Comparison of ENCODE assay signal across 8 mouse cellular contexts in the genomic region with DNA sequence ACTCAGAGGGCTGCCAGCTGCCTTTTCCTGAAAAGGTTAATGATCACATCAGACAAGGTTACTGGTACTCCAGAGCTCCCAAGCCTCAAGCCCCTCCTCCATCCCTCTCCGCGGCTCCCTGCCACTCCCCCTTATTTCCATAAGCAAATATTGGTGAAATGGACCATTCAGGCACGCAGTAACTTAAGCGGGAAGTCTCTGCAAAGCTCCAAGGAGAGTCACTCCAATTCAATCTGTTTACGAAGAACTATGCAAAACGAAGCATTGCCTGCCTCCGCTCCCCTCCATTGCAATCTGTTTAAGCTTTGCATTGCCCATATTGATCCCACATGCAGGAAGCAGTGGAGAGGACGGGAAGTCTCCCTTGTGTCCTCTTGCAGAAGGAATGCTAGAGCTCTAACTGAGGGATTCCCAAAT. TPM values are rescaled to one million over a fixed set of nuclear protein-coding genes. Genes with fewer than 3 reads are reported as not detected.
DNase-seq lines count a peak whose midpoint lies in the region; ATAC-seq lines count a peak whose summit lies in the region.

Gene Apela, minus strand, starts transcription at position 220 of the 417 bp plus-strand sequence.

- DNase-seq in right cerebral cortex, postnatal 25 days, result peak; percentile 7
- DNase-seq in right cerebral cortex, postnatal 14 days, result no peak
- DNase-seq in lung, adult 18-20 months, result peak; percentile 43 to 61
- no peak for DNase-seq in spleen, postnatal 36 days (ENCODE audit: low spot score in 2 of 2)
- no peak for DNase-seq in spleen, adult 12 weeks (ENCODE audit: low spot score)

- H3K4me3 ChIP-seq in forebrain, embryonic 16.5 days (replicated peaks; ENCODE audit: low read length), result peak within 1 kb of the TSS; percentile 26
- H3K4me3 ChIP-seq in kidney, embryonic 15.5 days (replicated peaks), result peak within 1 kb of the TSS; percentile 38
- peak within 1 kb of the TSS; percentile 16 for H3K4me3 ChIP-seq in stomach, embryonic 14.5 days (ENCODE audit: low read depth, low read length)

- peak within 1 kb of the TSS; percentile 57 for H3K4me2 ChIP-seq in forebrain, embryonic 16.5 days (ENCODE audit: low read length)
- peak within 1 kb of the TSS; percentile 65 for H3K4me2 ChIP-seq in kidney, embryonic 15.5 days
- H3K4me2 ChIP-seq in stomach, embryonic 14.5 days (replicated peaks; ENCODE audit: low read depth, low read length), result peak within 1 kb of the TSS; percentile 47

- peak; percentile 84 for ATAC-seq in forebrain, embryonic 16.5 days
- peak; percentile 93 for ATAC-seq in kidney, embryonic 15.5 days (replicated peaks; ENCODE audit: low FRiP score)
- ATAC-seq in stomach, embryonic 14.5 days (ENCODE audit: insufficient number of reproducible peaks, insufficient read depth, low FRiP score, low read depth), result peak; percentile 87

- no peaks in the 10 kb centered on the region for H3K27me3 ChIP-seq in forebrain, embryonic 16.5 days (replicated peaks; ENCODE audit: control insufficient read depth, insufficient read depth, low read length)
- no peaks in the 10 kb centered on the region for H3K27me3 ChIP-seq in kidney, embryonic 15.5 days
- H3K27me3 ChIP-seq in stomach, embryonic 14.5 days (ENCODE audit: control insufficient read depth, insufficient read depth, low read length), result no peaks in the 10 kb centered on the region

- WGBS in forebrain, embryonic 16.5 days, result 2% methylated on average over 8 of the region's 8 CpGs
- 0% methylated on average over 8 of the region's 8 CpGs for WGBS in kidney, embryonic 15.5 days
- WGBS in stomach, embryonic 14.5 days, result 0% methylated on average over 8 of the region's 8 CpGs

- H3K9me3 ChIP-seq in forebrain, embryonic 16.5 days (ENCODE audit: control insufficient read depth, low read length), result no peaks in the 10 kb centered on the region
- no peaks in the 10 kb centered on the region for H3K9me3 ChIP-seq in kidney, embryonic 15.5 days (replicated peaks)
- H3K9me3 ChIP-seq in stomach, embryonic 14.5 days (ENCODE audit: control insufficient read depth, low read depth, low read length), result no peaks in the 10 kb centered on the region

- H3K9ac ChIP-seq in forebrain, embryonic 16.5 days (replicated peaks; ENCODE audit: low read depth, low read length), result no peak within 1 kb of the TSS
- no peak within 1 kb of the TSS for H3K9ac ChIP-seq in kidney, embryonic 15.5 days
- no peak within 1 kb of the TSS for H3K9ac ChIP-seq in stomach, embryonic 14.5 days (replicated peaks; ENCODE audit: low read depth, low read length)

- H3K27ac ChIP-seq in forebrain, embryonic 16.5 days (ENCODE audit: low read length), result no peak within 1 kb of the TSS
- peak within 1 kb of the TSS; percentile 78 for H3K27ac ChIP-seq in kidney, embryonic 15.5 days
- no peak within 1 kb of the TSS for H3K27ac ChIP-seq in stomach, embryonic 14.5 days (ENCODE audit: low read length)

- no peaks in the 10 kb centered on the region for H3K36me3 ChIP-seq in forebrain, embryonic 16.5 days (ENCODE audit: control insufficient read depth, insufficient read depth)
- no peaks in the 10 kb centered on the region for H3K36me3 ChIP-seq in kidney, embryonic 15.5 days
- no peaks in the 10 kb centered on the region for H3K36me3 ChIP-seq in stomach, embryonic 14.5 days (ENCODE audit: control insufficient read depth, insufficient read depth, low read length)

- peaks cover 11% of the 10 kb centered on the region; the same call in 1 of the 2 replicates for H3K4me1 ChIP-seq in forebrain, embryonic 16.5 days (replicated peaks; ENCODE audit: control insufficient read depth, insufficient read depth, low read length)
- peaks cover 29% of the 10 kb centered on the region for H3K4me1 ChIP-seq in kidney, embryonic 15.5 days
- H3K4me1 ChIP-seq in stomach, embryonic 14.5 days (ENCODE audit: control insufficient read depth, insufficient read depth, low read length), result peaks cover 16% of the 10 kb centered on the region

RNA-seq across cellular contexts. Expression of gene Apela, which starts in this region (rescaled TPM):
- polyA plus RNA-seq in forebrain, embryonic 16.5 days (2015; fragmentation: Nextera tagmentation; extraction: Ambion mirVana), result 0.45 and 1.1 TPM in 2 replicates
- 10.3 and 14.9 TPM in 2 replicates for polyA plus RNA-seq in kidney, embryonic 15.5 days (2015; fragmentation: Nextera tagmentation; extraction: Ambion mirVana)
- 2.2 and 3.2 TPM in 2 replicates for polyA plus RNA-seq in stomach, embryonic 14.5 days (2014; fragmentation: Nextera tagmentation; extraction: Ambion mirVana)

Comparison
In these comparisons a context has a peak if more than half of its experiments do, and no peak if none do; other contexts are left out.
1. DNase-seq: peak in right cerebral cortex, postnatal 25 days (single experiment) and lung, adult 18-20 months (2 of 2); none in right cerebral cortex, postnatal 14 days (single experiment), spleen, postnatal 36 days (0 of 2) and spleen, adult 12 weeks (single experiment).
2. Peak in every context shown above with its lines, with median percentiles within 50 percentile points of each other: ATAC-seq, H3K4me2 ChIP-seq and H3K4me3 ChIP-seq.